16 mouse cellular contexts compared by ENCODE assay signal in genomic region chr4:120227224-120227623, GRCm38 (mm10). TPM values are rescaled to one million over a fixed set of nuclear protein-coding genes. Genes with fewer than 3 reads are reported as not detected.
DNase-seq lines count a peak whose midpoint lies in the region; ATAC-seq lines count a peak whose summit lies in the region.
"Had no signal": no experiment of that assay in that cellular context is flagged by ENCODE, and none has a peak within 500 bp of the region (broad histone marks: within the 10 kb centered on the region; RNA-seq: fewer than 3 reads in every experiment).

No protein-coding gene starts in this region.

- DNase-seq in adrenal gland, postnatal 10 days: peak; percentile 55
- DNase-seq in adrenal gland, adult 18-20 months (ENCODE audit: low spot score in 2 of 2): no peak
- no peak for DNase-seq in hindbrain, embryonic 10.5 days (ENCODE audit: low spot score)
- DNase-seq in ovary, postnatal 36 days (ENCODE audit: low spot score): peak; percentile 43
- no peak for DNase-seq in ovary, postnatal 14 days (ENCODE audit: low spot score)
- DNase-seq in limb, embryonic 10.5 days (ENCODE audit: low spot score): no peak
- DNase-seq in layer of hippocampus, postnatal 36 days: no peak
- DNase-seq: lung, adult 18-20 months had no signal

- no peak overlapping the region for H3K27ac ChIP-seq in hindbrain, embryonic 16.5 days (ENCODE audit: low read depth, low read length)
- H3K27ac ChIP-seq in hindbrain, embryonic 10.5 days: no peak overlapping the region
- H3K27ac ChIP-seq in limb, embryonic 10.5 days: peak overlapping the region; percentile 62
- H3K27ac ChIP-seq: left cerebral cortex, adult 2 months; limb, embryonic 15.5 days; macrophage; neural tube, embryonic 13.5 days had no signal

- 0 out of 2 replicates have a peak, but pooled peaks have one; percentile 5 for ATAC-seq in hindbrain, embryonic 16.5 days
- ATAC-seq: Patski had no signal

- H3K27me3 ChIP-seq in hindbrain, embryonic 16.5 days (replicated peaks; ENCODE audit: control insufficient read depth, insufficient read depth, low read length): no peaks in the 10 kb centered on the region; the same call in 1 of the 2 replicates
- peaks cover 22% of the 10 kb centered on the region for H3K27me3 ChIP-seq in hindbrain, embryonic 10.5 days (ENCODE audit: insufficient read depth, poor library complexity, severe bottlenecking)
- H3K27me3 ChIP-seq in limb, embryonic 10.5 days (ENCODE audit: low read depth, poor library complexity, severe bottlenecking): peaks cover 25% of the 10 kb centered on the region
- H3K27me3 ChIP-seq: limb, embryonic 15.5 days; Patski had no signal

- peaks cover 5% of the 10 kb centered on the region; the same call in 1 of the 2 replicates for H3K4me1 ChIP-seq in hindbrain, embryonic 16.5 days (ENCODE audit: control insufficient read depth, insufficient read depth, low read depth, low read length)
- H3K4me1 ChIP-seq in hindbrain, embryonic 10.5 days (replicated peaks): no peaks in the 10 kb centered on the region
- H3K4me1 ChIP-seq in limb, embryonic 10.5 days: peaks cover 16% of the 10 kb centered on the region

- H3K4me2 ChIP-seq in hindbrain, embryonic 16.5 days (ENCODE audit: low read length): no peak overlapping the region
- H3K4me2 ChIP-seq: heart, embryonic 11.5 days; limb, embryonic 15.5 days; neural tube, embryonic 13.5 days had no signal

- H3K9ac ChIP-seq in hindbrain, embryonic 16.5 days (ENCODE audit: low read depth, low read length): no peak overlapping the region
- H3K9ac ChIP-seq: limb, embryonic 15.5 days; neural tube, embryonic 13.5 days had no signal

- no peaks in the 10 kb centered on the region for H3K9me3 ChIP-seq in hindbrain, embryonic 16.5 days (ENCODE audit: control insufficient read depth, low read length)
- no peaks in the 10 kb centered on the region for H3K9me3 ChIP-seq in hindbrain, embryonic 10.5 days
- H3K9me3 ChIP-seq in limb, embryonic 10.5 days (replicated peaks): no peaks in the 10 kb centered on the region
- H3K9me3 ChIP-seq: limb, embryonic 15.5 days; neural tube, embryonic 13.5 days had no signal

- H3K4me3 ChIP-seq in hindbrain, embryonic 16.5 days (ENCODE audit: low read length): no peak overlapping the region
- no peak overlapping the region for H3K4me3 ChIP-seq in hindbrain, embryonic 10.5 days
- H3K4me3 ChIP-seq in limb, embryonic 10.5 days: no peak overlapping the region
- H3K4me3 ChIP-seq: left cerebral cortex, adult 2 months; limb, embryonic 15.5 days; neural tube, embryonic 13.5 days had no signal

- 33% methylated on average over 2 of the region's 2 CpGs for WGBS in hindbrain, embryonic 16.5 days
- WGBS in hindbrain, embryonic 10.5 days: 56% methylated on average over 2 of the region's 2 CpGs
- 57% methylated on average over 2 of the region's 2 CpGs for WGBS in limb, embryonic 10.5 days

- no peaks in the 10 kb centered on the region for H3K36me3 ChIP-seq in hindbrain, embryonic 16.5 days (ENCODE audit: control insufficient read depth, insufficient read depth, low read length)
- H3K36me3 ChIP-seq in hindbrain, embryonic 10.5 days: no peaks in the 10 kb centered on the region
- no peaks in the 10 kb centered on the region for H3K36me3 ChIP-seq in limb, embryonic 10.5 days
- H3K36me3 ChIP-seq: limb, embryonic 15.5 days; neural tube, embryonic 13.5 days had no signal

RNA-seq across cellular contexts. Expression of gene Foxo6, which starts 59.9 kb away (rescaled TPM):
- 1 to 10 TPM; 1.4 to 3.7 TPM for total RNA-seq in adrenal gland, postnatal 10 days (2021)
- total RNA-seq in adrenal gland, adult 18-20 months (2021): under 1 TPM; 0.40 to 0.64 TPM
- 0.85 and 1.1 TPM in 2 replicates for polyA plus RNA-seq in hindbrain, embryonic 16.5 days (2015; fragmentation: Nextera tagmentation; extraction: Ambion mirVana)
- 0.20 and 0.25 TPM in 2 replicates for polyA plus RNA-seq in hindbrain, embryonic 10.5 days (2016; fragmentation: Nextera tagmentation; extraction: Ambion mirVana)
- polyA plus RNA-seq in limb, embryonic 10.5 days (2016; fragmentation: Nextera tagmentation; extraction: Ambion mirVana): not detected in 2 replicates
- total RNA-seq in layer of hippocampus, postnatal 36 days (2021): 10 to 100 TPM; 37.1 to 38.6 TPM
- total RNA-seq: monocyte, adult 5-6 weeks had no signal
- polyA plus RNA-seq: macrophage had no signal

Comparison
In these comparisons a context has a peak if more than half of its experiments do, and no peak if none do; other contexts are left out.
1. DNase-seq: peak in adrenal gland, postnatal 10 days (single experiment) and ovary, postnatal 36 days (single experiment); none in adrenal gland, adult 18-20 months (0 of 2), hindbrain, embryonic 10.5 days (single experiment), ovary, postnatal 14 days (single experiment), limb, embryonic 10.5 days (single experiment) and layer of hippocampus, postnatal 36 days (0 of 2).
2. RNA of gene Foxo6, which starts 59.9 kb away (total RNA-seq): 37.1 to 38.6 TPM in layer of hippocampus, postnatal 36 days; 1.4 to 3.7 TPM in adrenal gland, postnatal 10 days and 0.40 to 0.64 TPM in adrenal gland, adult 18-20 months; every median in the first group is over 4 times any median in the second.